Mouse (Mus musculus): ENCODE measurements at regions not wholly inside any gene's neighbourhood (a gene's known extent, or its start where the extent isn't known, plus 50 kb on each side); places are given as distances from the start of the nearest gene placed in this dataset.

DNA sequence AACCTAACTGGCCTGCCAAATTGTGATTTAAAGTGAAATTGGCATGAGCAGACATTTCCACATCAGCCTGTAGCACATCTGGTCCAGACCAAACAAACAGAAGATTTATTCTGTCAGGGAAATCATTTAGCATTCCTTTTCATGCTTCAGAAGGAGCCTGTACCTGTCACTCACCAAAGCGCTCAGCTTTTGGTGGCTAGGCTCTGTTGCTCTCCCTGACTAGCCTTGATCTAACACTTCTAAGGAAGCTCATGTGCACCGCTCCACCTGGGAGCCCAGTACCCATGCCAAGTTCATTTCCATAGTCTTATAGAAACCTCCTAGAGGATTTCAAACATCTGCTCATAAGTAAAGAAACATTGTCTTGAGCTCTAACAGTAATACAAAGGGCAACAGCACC lies 253.8 kb upstream of the Tfap2d start:
- H3K4me3 ChIP-seq (ENCODE audit: low read depth, low read length): no peak overlapping the region
- H3K4me1 ChIP-seq (ENCODE audit: control insufficient read depth, insufficient read depth, low read length): no peaks in the 10 kb centered on the region
- H3K27me3 ChIP-seq (replicated peaks; ENCODE audit: control insufficient read depth, insufficient read depth, low read length): no peaks in the 10 kb centered on the region
- no peaks in the 10 kb centered on the region for H3K9me3 ChIP-seq (replicated peaks; ENCODE audit: control insufficient read depth, low read length)
- no peak for ATAC-seq
- H3K9ac ChIP-seq (ENCODE audit: low read length): no peak overlapping the region
- H3K36me3 ChIP-seq (ENCODE audit: control insufficient read depth, insufficient read depth, low read length): no peaks in the 10 kb centered on the region
- H3K4me2 ChIP-seq (ENCODE audit: low read length): no peak overlapping the region
- no peak overlapping the region for H3K27ac ChIP-seq (ENCODE audit: low read depth, low read length)
- DNase-seq (ENCODE audit: low spot score): peak; percentile 2
- 70% methylated on average over 2 of the region's 2 CpGs for WGBS

DNA sequence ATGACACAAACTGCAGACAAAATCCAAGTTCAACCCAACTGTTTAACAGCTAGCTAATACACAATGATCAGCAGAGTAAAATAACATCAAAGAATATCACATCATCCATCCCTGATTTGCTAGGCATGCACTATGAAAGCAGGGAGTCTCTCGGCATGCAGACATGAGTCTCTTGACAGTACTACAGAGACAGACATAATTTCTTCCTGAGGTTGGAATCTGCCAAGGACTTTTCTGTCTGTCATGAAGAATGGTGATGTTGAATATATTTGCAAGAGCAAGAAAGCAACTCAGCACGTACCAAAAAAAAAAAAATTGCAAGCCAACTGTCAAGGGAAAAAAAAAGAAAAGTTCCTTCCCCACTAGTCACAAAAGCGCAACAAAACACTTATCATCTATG lies 245.4 kb upstream of the Tfap2d start:
- no peak for ATAC-seq
- Histone ChIP-seq H3K36me3 (ENCODE audit: control insufficient read depth, insufficient read depth, low read length) (no peaks in the 10 kb centered on the region), H3K9me3 (replicated peaks; ENCODE audit: control insufficient read depth, low read length) (no peaks in the 10 kb centered on the region), H3K4me3 (ENCODE audit: low read depth, low read length) (no peak overlapping the region), H3K9ac (ENCODE audit: low read length) (no peak overlapping the region), H3K27ac (ENCODE audit: low read depth, low read length) (no peak overlapping the region), H3K27me3 (replicated peaks; ENCODE audit: control insufficient read depth, insufficient read depth, low read length) (no peaks in the 10 kb centered on the region), H3K4me1 (ENCODE audit: control insufficient read depth, insufficient read depth, low read length) (no peaks in the 10 kb centered on the region), H3K4me2 (ENCODE audit: low read length) (no peak overlapping the region)
- DNase-seq (ENCODE audit: low spot score): no peak
- 76% methylated on average over 3 of the region's 3 CpGs for WGBS

DNA sequence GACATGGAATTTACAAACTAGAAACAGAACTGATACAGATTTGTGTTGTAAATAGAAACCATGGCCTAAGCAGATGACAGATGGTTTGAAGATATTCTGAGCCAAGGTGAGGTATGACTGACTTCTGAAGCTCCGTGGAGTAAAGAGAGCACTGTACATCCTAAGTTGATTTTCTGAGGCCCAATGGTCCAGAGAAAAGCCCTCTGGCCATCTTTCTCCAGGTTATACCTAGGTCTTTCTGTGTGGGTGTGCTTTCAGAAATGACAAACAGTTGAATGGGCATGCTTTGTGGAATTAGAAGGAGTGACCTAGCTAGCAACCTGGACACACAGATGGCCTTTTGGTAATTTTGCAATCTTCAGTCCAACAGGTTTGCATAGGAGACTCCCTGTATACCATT lies 199.6 kb upstream of the Tfap2d start:
- no peak overlapping the region for H3K4me2 ChIP-seq (ENCODE audit: low read length)
- 88% methylated on average over 1 of the region's 1 CpGs for WGBS
- H3K36me3 ChIP-seq (ENCODE audit: control insufficient read depth, insufficient read depth, low read length): no peaks in the 10 kb centered on the region
- ATAC-seq: no peak
- no peak for DNase-seq (ENCODE audit: low spot score)
- no peaks in the 10 kb centered on the region for H3K27me3 ChIP-seq (replicated peaks; ENCODE audit: control insufficient read depth, insufficient read depth, low read length)
- no peak overlapping the region for H3K4me3 ChIP-seq (ENCODE audit: low read depth, low read length)
- no peaks in the 10 kb centered on the region for H3K9me3 ChIP-seq (replicated peaks; ENCODE audit: control insufficient read depth, low read length)
- no peak overlapping the region for H3K9ac ChIP-seq (ENCODE audit: low read length)
- no peaks in the 10 kb centered on the region for H3K4me1 ChIP-seq (ENCODE audit: control insufficient read depth, insufficient read depth, low read length)
- H3K27ac ChIP-seq (ENCODE audit: low read depth, low read length): no peak overlapping the region

DNA sequence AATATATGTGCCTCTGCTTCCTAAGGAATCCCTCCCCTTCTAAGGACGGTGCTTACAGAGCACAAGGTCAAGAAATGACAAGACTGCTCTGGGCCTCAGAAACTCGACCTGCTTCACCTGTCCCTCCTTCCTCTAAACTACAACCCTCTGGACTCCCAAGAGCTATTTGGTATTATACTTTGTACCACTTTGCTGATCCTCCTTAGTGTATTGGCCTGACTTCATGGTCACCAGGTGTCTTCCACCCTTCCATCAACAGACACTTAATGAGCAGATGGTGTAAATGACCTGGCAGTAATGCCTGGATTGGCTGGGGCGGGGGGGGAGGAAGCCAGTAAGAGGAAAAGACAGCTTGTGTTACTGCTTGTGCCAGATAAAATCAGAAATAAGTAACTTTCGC lies 199.1 kb upstream of the Tfap2d start:
- Histone ChIP-seq H3K36me3 (ENCODE audit: control insufficient read depth, insufficient read depth, low read length) (no peaks in the 10 kb centered on the region), H3K4me3 (ENCODE audit: low read depth, low read length) (no peak overlapping the region), H3K27me3 (replicated peaks; ENCODE audit: control insufficient read depth, insufficient read depth, low read length) (no peaks in the 10 kb centered on the region), H3K4me2 (ENCODE audit: low read length) (no peak overlapping the region), H3K9ac (ENCODE audit: low read length) (no peak overlapping the region), H3K4me1 (ENCODE audit: control insufficient read depth, insufficient read depth, low read length) (no peaks in the 10 kb centered on the region), H3K27ac (ENCODE audit: low read depth, low read length) (no peak overlapping the region), H3K9me3 (replicated peaks; ENCODE audit: control insufficient read depth, low read length) (no peaks in the 10 kb centered on the region)
- 71% methylated on average over 4 of the region's 4 CpGs for WGBS
- ATAC-seq: no peak
- DNase-seq (ENCODE audit: low spot score): no peak

DNA sequence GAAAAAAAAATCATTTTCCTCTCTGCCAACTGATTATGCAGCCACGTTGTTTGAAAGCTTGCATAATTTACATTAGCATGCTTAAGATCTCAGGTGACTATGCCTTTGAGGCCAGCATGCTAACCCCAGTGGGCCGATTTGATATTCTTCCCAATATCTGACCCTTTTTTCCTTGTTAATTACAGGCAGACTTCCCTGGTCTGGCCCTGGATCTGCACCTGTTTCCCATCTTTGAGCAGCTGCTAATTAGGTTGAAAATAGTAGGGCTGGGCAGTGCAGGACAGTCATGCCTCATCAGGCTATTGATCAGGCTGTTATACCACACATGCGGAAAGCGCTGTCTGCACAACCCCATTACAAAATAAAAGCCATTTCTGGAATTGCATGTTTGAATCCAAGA lies 191.2 kb upstream of the Tfap2d start:
- 59% methylated on average over 4 of the region's 4 CpGs for WGBS
- peak; percentile 57; the same call in 1 of the 2 replicates for ATAC-seq

DNA sequence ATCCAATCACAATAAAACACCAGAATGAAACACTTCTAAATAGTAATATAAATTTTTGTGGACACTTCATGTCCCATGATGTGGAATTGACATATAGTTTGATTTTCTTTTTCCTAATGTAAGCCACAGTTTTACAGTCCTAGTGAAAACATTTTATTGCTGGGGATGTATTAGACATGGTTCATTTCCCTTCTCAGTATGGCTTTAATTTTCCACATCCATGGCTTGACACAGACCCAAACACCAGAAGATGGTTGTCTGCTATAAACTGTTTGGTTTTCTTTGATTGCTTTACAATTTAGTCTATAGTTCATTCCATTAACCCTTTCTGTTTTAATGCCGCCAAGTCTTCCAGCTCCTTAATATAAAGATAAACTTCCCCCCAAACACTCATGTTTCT lies 146.5 kb upstream of the Tfap2d start:
- Histone ChIP-seq H3K36me3 (ENCODE audit: control insufficient read depth, insufficient read depth, low read length) (no peaks in the 10 kb centered on the region), H3K4me3 (ENCODE audit: low read depth, low read length) (no peak overlapping the region), H3K9ac (ENCODE audit: low read length) (no peak overlapping the region), H3K9me3 (replicated peaks; ENCODE audit: control insufficient read depth, low read length) (no peaks in the 10 kb centered on the region), H3K4me1 (ENCODE audit: control insufficient read depth, insufficient read depth, low read length) (no peaks in the 10 kb centered on the region), H3K27me3 (replicated peaks; ENCODE audit: control insufficient read depth, insufficient read depth, low read length) (no peaks in the 10 kb centered on the region), H3K4me2 (ENCODE audit: low read length) (no peak overlapping the region), H3K27ac (ENCODE audit: low read depth, low read length) (no peak overlapping the region)
- WGBS: 83% methylated on average over 1 of the region's 1 CpGs
- DNase-seq (ENCODE audit: low spot score) (no peak), ATAC-seq (no peak)

More for the DNA sequence above, 191.2 kb upstream of the Tfap2d start:
- Histone ChIP-seq H3K9me3 (replicated peaks; ENCODE audit: control insufficient read depth, low read length) (no peaks in the 10 kb centered on the region), H3K36me3 (ENCODE audit: control insufficient read depth, insufficient read depth, low read length) (no peaks in the 10 kb centered on the region), H3K4me3 (ENCODE audit: low read depth, low read length) (no peak overlapping the region), H3K9ac (ENCODE audit: low read length) (no peak overlapping the region), H3K4me2 (ENCODE audit: low read length) (no peak overlapping the region), H3K4me1 (ENCODE audit: control insufficient read depth, insufficient read depth, low read length) (no peaks in the 10 kb centered on the region), H3K27ac (ENCODE audit: low read depth, low read length) (no peak overlapping the region), H3K27me3 (replicated peaks; ENCODE audit: control insufficient read depth, insufficient read depth, low read length) (no peaks in the 10 kb centered on the region)
- DNase-seq (ENCODE audit: low spot score): peak; percentile 13

DNA sequence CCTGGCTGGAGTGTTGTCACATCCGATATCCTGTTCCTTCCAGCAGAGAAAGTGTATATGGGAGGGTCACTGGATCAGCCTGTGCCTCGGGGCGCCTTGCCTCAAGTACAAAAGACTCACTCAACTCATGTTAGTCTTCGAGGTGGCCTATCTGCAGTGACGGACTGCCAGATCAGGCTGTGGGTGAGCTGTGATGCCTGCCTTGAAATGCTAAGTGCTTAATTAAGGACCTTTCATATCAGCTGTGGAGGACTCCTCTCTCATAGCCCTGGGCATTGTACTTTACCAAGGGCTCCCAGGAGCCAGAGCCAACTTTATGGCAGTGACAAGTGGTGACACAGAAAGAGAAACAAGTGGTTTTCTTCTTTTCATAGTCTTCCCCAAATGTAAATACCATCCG lies 145.8 kb upstream of the Tfap2d start:
- Histone ChIP-seq H3K36me3 (ENCODE audit: control insufficient read depth, insufficient read depth, low read length) (no peaks in the 10 kb centered on the region), H3K9me3 (replicated peaks; ENCODE audit: control insufficient read depth, low read length) (no peaks in the 10 kb centered on the region), H3K4me3 (ENCODE audit: low read depth, low read length) (no peak overlapping the region), H3K9ac (ENCODE audit: low read length) (no peak overlapping the region), H3K4me2 (ENCODE audit: low read length) (no peak overlapping the region), H3K27ac (ENCODE audit: low read depth, low read length) (no peak overlapping the region), H3K4me1 (ENCODE audit: control insufficient read depth, insufficient read depth, low read length) (no peaks in the 10 kb centered on the region), H3K27me3 (replicated peaks; ENCODE audit: control insufficient read depth, insufficient read depth, low read length) (no peaks in the 10 kb centered on the region)
- ATAC-seq (no peak), DNase-seq (ENCODE audit: low spot score) (no peak)
- 51% methylated on average over 6 of the region's 6 CpGs for WGBS

DNA sequence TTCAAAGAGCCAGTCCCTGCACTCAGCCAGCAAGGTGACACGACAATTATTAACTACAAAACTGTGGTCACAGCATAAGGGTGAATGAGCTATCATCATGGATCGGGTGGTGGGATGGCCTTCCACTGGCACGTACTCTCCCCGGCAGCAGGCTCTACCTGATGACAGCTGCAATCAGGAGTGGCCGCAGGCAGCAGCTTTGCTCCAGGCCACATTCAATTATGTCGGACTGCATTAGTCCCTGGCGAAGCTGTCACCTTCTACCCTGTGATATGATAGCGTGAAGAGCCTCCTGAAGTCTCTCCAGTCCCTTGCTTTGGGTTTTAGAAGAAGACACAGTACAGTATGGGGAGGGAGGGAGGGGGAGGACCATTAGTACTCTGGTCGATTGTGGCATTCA lies 141.4 kb upstream of the Tfap2d start:
- Histone ChIP-seq H3K9me3 (replicated peaks; ENCODE audit: control insufficient read depth, low read length) (no peaks in the 10 kb centered on the region), H3K36me3 (ENCODE audit: control insufficient read depth, insufficient read depth, low read length) (no peaks in the 10 kb centered on the region), H3K4me3 (ENCODE audit: low read depth, low read length) (no peak overlapping the region), H3K9ac (ENCODE audit: low read length) (no peak overlapping the region), H3K27ac (ENCODE audit: low read depth, low read length) (no peak overlapping the region), H3K27me3 (replicated peaks; ENCODE audit: control insufficient read depth, insufficient read depth, low read length) (no peaks in the 10 kb centered on the region), H3K4me2 (ENCODE audit: low read length) (no peak overlapping the region), H3K4me1 (ENCODE audit: control insufficient read depth, insufficient read depth, low read length) (no peaks in the 10 kb centered on the region)
- ATAC-seq (no peak), DNase-seq (ENCODE audit: low spot score) (no peak)
- 80% methylated on average over 9 of the region's 9 CpGs for WGBS

DNA sequence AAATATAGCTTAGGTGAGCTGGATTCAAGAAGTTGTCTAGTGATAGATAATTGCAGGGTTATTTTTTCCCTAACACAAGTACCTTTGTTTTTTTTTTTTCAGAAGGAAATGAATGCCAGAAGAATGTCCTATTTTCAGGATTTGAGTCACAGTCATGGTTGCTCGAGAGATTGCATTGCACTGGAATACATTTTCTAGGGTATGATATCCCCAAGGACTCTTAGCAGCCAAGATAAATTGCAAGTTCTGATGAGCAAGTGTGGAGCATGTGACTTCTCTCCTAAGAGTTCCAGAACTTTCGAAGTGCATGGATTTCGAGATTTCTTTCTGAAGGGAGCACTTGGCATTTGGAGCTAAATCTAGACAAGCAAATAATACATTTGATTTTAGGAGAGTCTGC lies 140.9 kb upstream of the Tfap2d start:
- Histone ChIP-seq H3K4me2 (ENCODE audit: low read length) (no peak overlapping the region), H3K4me3 (ENCODE audit: low read depth, low read length) (no peak overlapping the region), H3K9ac (ENCODE audit: low read length) (no peak overlapping the region), H3K9me3 (replicated peaks; ENCODE audit: control insufficient read depth, low read length) (no peaks in the 10 kb centered on the region), H3K36me3 (ENCODE audit: control insufficient read depth, insufficient read depth, low read length) (no peaks in the 10 kb centered on the region), H3K27me3 (replicated peaks; ENCODE audit: control insufficient read depth, insufficient read depth, low read length) (no peaks in the 10 kb centered on the region), H3K27ac (ENCODE audit: low read depth, low read length) (no peak overlapping the region), H3K4me1 (ENCODE audit: control insufficient read depth, insufficient read depth, low read length) (no peaks in the 10 kb centered on the region)
- ATAC-seq (no peak), DNase-seq (ENCODE audit: low spot score) (no peak)
- WGBS: 88% methylated on average over 3 of the region's 3 CpGs

DNA sequence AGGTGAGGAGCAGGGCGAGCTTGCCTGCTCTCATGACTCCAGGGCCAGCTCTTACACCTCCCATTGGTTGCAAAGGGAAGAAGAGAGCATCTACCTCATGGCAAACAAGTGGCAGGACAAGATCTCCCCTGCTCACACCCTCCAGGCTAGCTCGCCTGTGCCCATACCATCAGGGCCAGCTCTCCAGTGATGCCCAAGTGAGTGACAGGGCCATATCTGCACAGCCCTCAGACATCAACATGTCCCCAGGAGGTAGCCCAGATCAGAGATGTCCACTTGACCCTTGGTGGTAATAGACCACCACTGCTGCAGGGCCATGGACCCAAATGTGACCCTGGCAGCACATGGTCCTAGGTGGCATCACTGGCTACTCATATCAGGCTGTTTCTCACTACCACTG lies 133.9 kb upstream of the Tfap2d start:
- Histone ChIP-seq H3K27ac (ENCODE audit: low read depth, low read length) (no peak overlapping the region), H3K4me1 (ENCODE audit: control insufficient read depth, insufficient read depth, low read length) (no peaks in the 10 kb centered on the region), H3K9me3 (replicated peaks; ENCODE audit: control insufficient read depth, low read length) (no peaks in the 10 kb centered on the region), H3K36me3 (ENCODE audit: control insufficient read depth, insufficient read depth, low read length) (no peaks in the 10 kb centered on the region), H3K9ac (ENCODE audit: low read length) (no peak overlapping the region), H3K27me3 (replicated peaks; ENCODE audit: control insufficient read depth, insufficient read depth, low read length) (no peaks in the 10 kb centered on the region), H3K4me3 (ENCODE audit: low read depth, low read length) (no peak overlapping the region), H3K4me2 (ENCODE audit: low read length) (no peak overlapping the region)
- WGBS: 76% methylated on average over 2 of the region's 2 CpGs
- DNase-seq (ENCODE audit: low spot score): no peak
- ATAC-seq: no peak
